Mouse (Mus musculus) small intestine, adult 2 months (tissue): ENCODE data around the gene Agap1.

ENCODE experiments used
- CTCF ChIP-seq: fragments of 200-500 bp; IDR thresholded peaks from 2 replicates; pipeline ENCODE4 v1.5.1; 2012; ENCODE audit warnings: low read depth, mild to moderate bottlenecking, control low read depth, inconsistent platforms, low read length, moderate library complexity, mixed read lengths; ENCODE audit not compliant: insufficient replicate concordance, insufficient read length; ENCODE audit errors: extremely low read depth
- POLR2A ChIP-seq: fragments of 200-500 bp; IDR thresholded peaks from 2 replicates; pipeline ENCODE4 v1.6.1; 2012; ENCODE audit warnings: low read depth, mild to moderate bottlenecking, control low read depth, inconsistent platforms, low read length, moderate library complexity

- TF ChIP-seq CTCF (no peak), POLR2A (no peak)
Measured at GRCm38 (mm10) chr1:89656167-89656566, 201.6 kb downstream of the Agap1 start.
